Mouse (Mus musculus) C2C12 (cell line): ENCODE measurements at regions not wholly inside any gene's neighbourhood (a gene's known extent, or its start where the extent isn't known, plus 50 kb on each side); places are given as distances from the start of the nearest gene placed in this dataset.

Experiments
- H3K27me3 ChIP-seq: one replicate; pipeline ENCODE4 v1.6.1; 2011; ENCODE audit not compliant: control insufficient read depth, insufficient read depth, insufficient read length
- H3K36me3 ChIP-seq: one replicate; pipeline ENCODE4 v1.6.1; 2011; ENCODE audit not compliant: control insufficient read depth, insufficient read depth
- H3K4me3 ChIP-seq: one replicate; pipeline ENCODE4 v1.5.1; 2011; ENCODE audit warnings: mild to moderate bottlenecking, control low read depth; ENCODE audit not compliant: poor library complexity, insufficient read depth, severe bottlenecking
- H3K79me2 ChIP-seq: one replicate; pipeline ENCODE4 v1.6.1; 2011; ENCODE audit not compliant: control insufficient read depth, insufficient read depth
- H3K79me3 ChIP-seq: one replicate; pipeline ENCODE4 v1.6.1; 2011; ENCODE audit warnings: low read depth, control low read depth
- H3ac ChIP-seq: one replicate; pipeline ENCODE3; 2011; ENCODE audit warnings: low read depth; ENCODE audit not compliant: control insufficient read depth, insufficient read length
- CEBPB ChIP-seq: IDR thresholded peaks from one replicate; pipeline ENCODE4 v1.6.1; 2011; ENCODE audit warnings: low read depth, mild to moderate bottlenecking, control low read depth, moderate library complexity
- CTCF ChIP-seq: IDR thresholded peaks from one replicate; pipeline ENCODE4 v1.5.1; 2011; ENCODE audit not compliant: control insufficient read depth, insufficient read depth, insufficient read length
- FOSL1 ChIP-seq: IDR thresholded peaks from one replicate; pipeline ENCODE4 v1.8.0; 2011; ENCODE audit warnings: mild to moderate bottlenecking, low read length; ENCODE audit not compliant: poor library complexity, insufficient read depth, severe bottlenecking
- MAX ChIP-seq: IDR thresholded peaks from one replicate; pipeline ENCODE4 v1.6.1; 2011; ENCODE audit warnings: mild to moderate bottlenecking, control low read depth
- MYOD1 ChIP-seq: IDR thresholded peaks from one replicate; pipeline ENCODE4 v1.6.1; 2011; ENCODE audit warnings: low read depth; ENCODE audit not compliant: control insufficient read depth, insufficient read length
- MYOG ChIP-seq: IDR thresholded peaks from one replicate; pipeline ENCODE4 v1.6.1; 2011; ENCODE audit not compliant: control insufficient read depth, insufficient read length; ENCODE audit errors: extremely low read depth
- USF1 ChIP-seq: IDR thresholded peaks from one replicate; pipeline ENCODE4 v1.6.1; 2011; ENCODE audit warnings: low read depth, mild to moderate bottlenecking, control low read depth, moderate library complexity

GRCm38 (mm10) chr5:126395331-126395730 is 846.3 kb upstream of the Tmem132c start:
- TF ChIP-seq USF1: no peak
- TF ChIP-seq CEBPB: no peak
- TF ChIP-seq MYOD1: no peak
- TF ChIP-seq CTCF: no peak
- no peak for TF ChIP-seq MAX
- TF ChIP-seq FOSL1: no peak
- TF ChIP-seq MYOG: no peak
- no peaks in the 10 kb centered on the region for H3K79me3 ChIP-seq
- H3K79me2 ChIP-seq: no peaks in the 10 kb centered on the region
- H3K4me3 ChIP-seq: no peak overlapping the region
- no peaks in the 10 kb centered on the region for H3K27me3 ChIP-seq
- H3K36me3 ChIP-seq: no peaks in the 10 kb centered on the region
- H3ac ChIP-seq: no peak overlapping the region

GRCm38 (mm10) chr5:126431748-126432147 is 809.9 kb upstream of the Tmem132c start:
- H3K27me3 ChIP-seq: no peaks in the 10 kb centered on the region
- TF ChIP-seq CTCF (no peak), MAX (no peak)
- H3K79me3 ChIP-seq: no peaks in the 10 kb centered on the region
- H3K36me3 ChIP-seq: no peaks in the 10 kb centered on the region
- H3ac ChIP-seq: no peak overlapping the region
- H3K79me2 ChIP-seq: no peaks in the 10 kb centered on the region
- H3K4me3 ChIP-seq: no peak overlapping the region

GRCm38 (mm10) chr5:126438696-126439095 is 802.9 kb upstream of the Tmem132c start:
- H3K4me3 ChIP-seq: no peak overlapping the region
- no peaks in the 10 kb centered on the region for H3K27me3 ChIP-seq
- H3ac ChIP-seq: no peak overlapping the region
- TF ChIP-seq USF1 (no peak), CEBPB (no peak), FOSL1 (no peak)
- no peaks in the 10 kb centered on the region for H3K79me2 ChIP-seq
- H3K79me3 ChIP-seq: no peaks in the 10 kb centered on the region
- no peaks in the 10 kb centered on the region for H3K36me3 ChIP-seq

- Histone ChIP-seq H3ac (no peak overlapping the region), H3K27me3 (no peaks in the 10 kb centered on the region), H3K79me2 (no peaks in the 10 kb centered on the region), H3K79me3 (no peaks in the 10 kb centered on the region), H3K36me3 (no peaks in the 10 kb centered on the region), H3K4me3 (no peak overlapping the region)
- TF ChIP-seq CTCF (no peak), FOSL1 (no peak), MYOD1 (no peak), MYOG (no peak), USF1 (no peak), MAX (no peak), CEBPB (no peak)
Measured at GRCm38 (mm10) chr5:126440516-126440915, 801.1 kb upstream of the Tmem132c start.

- no peak overlapping the region for H3ac ChIP-seq
- H3K79me2 ChIP-seq: no peaks in the 10 kb centered on the region
- TF ChIP-seq MYOD1: no peak
- no peak for TF ChIP-seq USF1
- no peak for TF ChIP-seq CTCF
- no peak for TF ChIP-seq FOSL1
- no peak for TF ChIP-seq MAX
- TF ChIP-seq CEBPB: no peak
- no peak for TF ChIP-seq MYOG
- no peaks in the 10 kb centered on the region for H3K79me3 ChIP-seq
- H3K4me3 ChIP-seq: no peak overlapping the region
- H3K27me3 ChIP-seq: no peaks in the 10 kb centered on the region
- no peaks in the 10 kb centered on the region for H3K36me3 ChIP-seq
Measured at GRCm38 (mm10) chr5:126475761-126476160, 765.8 kb upstream of the Tmem132c start.

- TF ChIP-seq FOSL1 (no peak), MYOD1 (no peak), USF1 (no peak), CTCF (no peak), MYOG (no peak), MAX (no peak), CEBPB (no peak)
- no peaks in the 10 kb centered on the region for H3K36me3 ChIP-seq
- no peaks in the 10 kb centered on the region for H3K27me3 ChIP-seq
- no peaks in the 10 kb centered on the region for H3K79me2 ChIP-seq
- no peak overlapping the region for H3ac ChIP-seq
- H3K4me3 ChIP-seq: no peak overlapping the region
- no peaks in the 10 kb centered on the region for H3K79me3 ChIP-seq
Measured at GRCm38 (mm10) chr5:126522076-126522475, 719.5 kb upstream of the Tmem132c start.
